Comparison of ENCODE assay signal across 8 mouse cellular contexts in the genomic region with DNA sequence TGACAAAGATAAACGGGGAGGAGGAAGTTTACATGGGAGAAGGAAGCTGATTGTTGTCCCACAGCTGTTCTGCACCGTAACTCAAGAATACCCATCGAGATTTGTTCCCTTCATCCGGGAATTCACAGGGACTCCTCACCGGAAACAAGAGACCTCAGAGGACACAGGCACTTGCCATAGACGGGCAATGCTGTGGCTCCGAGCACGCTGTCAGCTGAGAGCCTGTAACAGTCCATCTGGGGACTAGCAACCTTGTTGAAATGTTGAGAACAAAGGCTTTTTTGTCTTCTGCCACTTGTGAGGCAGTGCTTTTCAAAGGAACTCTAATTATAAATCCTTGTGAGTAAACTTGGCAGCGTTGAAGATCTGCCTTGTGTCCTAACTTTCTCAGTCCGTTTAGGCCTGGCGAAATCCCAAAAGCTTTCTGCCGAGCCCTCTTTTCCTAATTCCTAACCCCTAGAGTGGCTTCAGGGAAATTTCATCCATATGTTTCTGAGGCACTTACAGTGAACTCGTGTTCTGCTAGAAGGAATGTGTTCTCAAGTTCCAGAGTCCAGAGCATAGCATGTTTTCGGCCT. TPM values are rescaled to one million over a fixed set of nuclear protein-coding genes. Genes with fewer than 3 reads are reported as not detected.
DNase-seq lines count a peak whose midpoint lies in the region; ATAC-seq lines count a peak whose summit lies in the region.

No protein-coding gene starts in this region.

- intact Hi-C loops in left cerebral cortex, postnatal 25 days (cut with DNase I) = no loop called here

- H3K4me2 ChIP-seq in midbrain, embryonic 14.5 days (ENCODE audit: low read length) = no peak overlapping the region

- no peaks in the 10 kb centered on the region for H3K36me3 ChIP-seq in midbrain, embryonic 14.5 days (ENCODE audit: control insufficient read depth, insufficient read depth, low read length)

- DNase-seq in cerebellum, adult 9-10 months = peak; percentile 18
- no peak for DNase-seq in cerebellum, postnatal 4 days (ENCODE audit: low spot score in 2 of 2)
- DNase-seq in adrenal gland, postnatal 10 days = peak; percentile 45
- DNase-seq in gastrocnemius, postnatal 10 days = peak; percentile 32
- DNase-seq in induced T-regulatory cell, adult 2 months (ENCODE audit: low read depth) = peak; percentile 20
- peak; percentile 37 to 66 for DNase-seq in left cerebral cortex, postnatal 25 days (ENCODE audit: low spot score in 2 of 2)
- DNase-seq in midbrain, embryonic 14.5 days = peak; percentile 72
- no peak for DNase-seq in spleen, adult 18-20 months

- H3K27me3 ChIP-seq in midbrain, embryonic 14.5 days (ENCODE audit: control insufficient read depth, insufficient read depth, low read length) = no peaks in the 10 kb centered on the region

- ATAC-seq in midbrain, embryonic 14.5 days (ENCODE audit: low FRiP score, low TSS enrichment) = peak; percentile 44; the same call in 1 of the 2 replicates

- no peak overlapping the region for H3K9ac ChIP-seq in midbrain, embryonic 14.5 days (replicated peaks; ENCODE audit: low read length)

- 38% methylated on average over 14 of the region's 14 CpGs for WGBS in midbrain, embryonic 14.5 days

- no peak overlapping the region for H3K4me3 ChIP-seq in midbrain, embryonic 14.5 days (replicated peaks; ENCODE audit: low read depth, low read length)

- H3K4me1 ChIP-seq in midbrain, embryonic 14.5 days (ENCODE audit: control insufficient read depth, insufficient read depth, low read length) = 0 out of 2 replicates have a peak, but pooled peaks cover 4% of the 10 kb centered on the region

- H3K9me3 ChIP-seq in midbrain, embryonic 14.5 days (ENCODE audit: control insufficient read depth, low read length) = no peaks in the 10 kb centered on the region

- H3K27ac ChIP-seq in midbrain, embryonic 14.5 days (replicated peaks; ENCODE audit: low read depth, low read length) = peak overlapping the region; percentile 53; the same call in 1 of the 2 replicates

RNA-seq across cellular contexts. Expression of a gene that starts 18.3 kb away (rescaled TPM):
- under 1 TPM in 1 of 2 experiments, not detected in 1; 0.27 TPM for total RNA-seq in adrenal gland, postnatal 10 days (2021)
- 1 to 10 TPM; 2.0 to 2.6 TPM for total RNA-seq in gastrocnemius, postnatal 10 days (2021)
- total RNA-seq in left cerebral cortex, postnatal 25 days (2021) = 1 to 10 TPM in 1 of 2 experiments, under 1 TPM in 1; 0.76 to 1.8 TPM
- 0.08 and 0.28 TPM in 2 replicates for polyA plus RNA-seq in midbrain, embryonic 14.5 days (2014; fragmentation: Nextera tagmentation; extraction: Ambion mirVana)

RNA-seq across cellular contexts. Expression of a gene that starts 36.5 kb away (rescaled TPM):
- total RNA-seq in adrenal gland, postnatal 10 days (2021) = 10 to 100 TPM; 20.1 to 32.3 TPM
- 10 to 100 TPM; 20.2 to 24.4 TPM for total RNA-seq in gastrocnemius, postnatal 10 days (2021)
- total RNA-seq in left cerebral cortex, postnatal 25 days (2021) = 10 to 100 TPM; 56.8 to 60.8 TPM
- polyA plus RNA-seq in midbrain, embryonic 14.5 days (2014; fragmentation: Nextera tagmentation; extraction: Ambion mirVana) = 22.6 and 23.9 TPM in 2 replicates

Comparison
In these comparisons a context has a peak if more than half of its experiments do, and no peak if none do; other contexts are left out.
1. DNase-seq: peak in cerebellum, adult 9-10 months (single experiment), adrenal gland, postnatal 10 days (single experiment), gastrocnemius, postnatal 10 days (single experiment), induced T-regulatory cell, adult 2 months (single experiment), left cerebral cortex, postnatal 25 days (2 of 2) and midbrain, embryonic 14.5 days (single experiment); none in cerebellum, postnatal 4 days (0 of 2) and spleen, adult 18-20 months (0 of 2).